Mouse (Mus musculus) testis, adult 2 months (tissue): ENCODE results near the gene Parp12. TPM values are rescaled to one million over a fixed set of nuclear protein-coding genes. Genes with fewer than 3 reads are reported as not detected.

Source experiments
- H3K27ac ChIP-seq: fragments of 200-500 bp; 2 replicates; pipeline ENCODE4 v1.5.1; 2012; ENCODE audit warnings: low read depth, low read length; ENCODE audit not compliant: control insufficient read depth, insufficient read depth
- H3K27me3 ChIP-seq: fragments of 200-500 bp; 2 replicates; pipeline ENCODE4 v1.6.1; 2012; ENCODE audit warnings: mild to moderate bottlenecking, low read length, moderate library complexity; ENCODE audit not compliant: control insufficient read depth, insufficient read depth
- H3K36me3 ChIP-seq: fragments of 200-500 bp; 2 replicates; pipeline ENCODE4 v1.6.1; 2012; ENCODE audit warnings: mild to moderate bottlenecking, low read length; ENCODE audit not compliant: control insufficient read depth, insufficient read depth
- H3K4me1 ChIP-seq: fragments of 200-500 bp; 2 replicates; pipeline ENCODE4 v1.6.1; 2012; ENCODE audit warnings: low read length; ENCODE audit not compliant: control insufficient read depth, insufficient read depth
- H3K4me3 ChIP-seq: fragments of 200-500 bp; 2 replicates; pipeline ENCODE4 v1.5.1; 2012; ENCODE audit warnings: low read depth, mild to moderate bottlenecking, low read length, moderate library complexity, mixed read lengths; ENCODE audit not compliant: control insufficient read depth
- CTCF ChIP-seq: fragments of 200-500 bp; IDR thresholded peaks from 2 replicates; pipeline ENCODE4 v1.5.1; 2012; ENCODE audit warnings: low read depth, mild to moderate bottlenecking, inconsistent platforms, low read length, moderate library complexity; ENCODE audit not compliant: control insufficient read depth, insufficient read depth, insufficient replicate concordance
- POLR2A ChIP-seq: fragments of 200-500 bp; IDR thresholded peaks from 2 replicates; pipeline ENCODE4 v1.6.1; 2012; ENCODE audit warnings: low read depth, mild to moderate bottlenecking, inconsistent platforms, low read length, moderate library complexity; ENCODE audit not compliant: control insufficient read depth
- polyA plus RNA-seq: library from polyadenylated mRNA; depleted of rRNA; stranded (reverse); fragments of >200 nt; gene quantifications from 2 replicates; pipeline ENCODE4 v1.2.3, GENCODE M21; 2012

The Parp12 gene
- polyA plus RNA-seq, 1 experiment: 23.1 TPM

- Histone ChIP-seq H3K36me3 (no peaks in the 10 kb centered on the region), H3K27ac (no peak overlapping the region), H3K27me3 (no peaks in the 10 kb centered on the region), H3K4me3 (no peak overlapping the region), H3K4me1 (peaks cover 5% of the 10 kb centered on the region; the same call in 1 of the 2 replicates)
- TF ChIP-seq CTCF: no peak
- TF ChIP-seq POLR2A: no peak
These were observed 61.0 kb downstream of the Parp12 start for GRCm38 (mm10) chr6:39057161-39057560.

- peak overlapping the region; percentile 41 for H3K4me3 ChIP-seq
- no peaks in the 10 kb centered on the region for H3K27me3 ChIP-seq
- H3K4me1 ChIP-seq: peaks cover 5% of the 10 kb centered on the region; the same call in 1 of the 2 replicates
- TF ChIP-seq POLR2A (no peak), CTCF (no peak)
- H3K27ac ChIP-seq: no peak overlapping the region
- H3K36me3 ChIP-seq: no peaks in the 10 kb centered on the region
These were observed 62.3 kb downstream of the Parp12 start for GRCm38 (mm10) chr6:39055831-39056261.

GRCm38 (mm10) chr6:39054878-39055508, 63.2 kb downstream of the Parp12 start:
- H3K36me3 ChIP-seq: no peaks in the 10 kb centered on the region
- H3K4me1 ChIP-seq: peaks cover 5% of the 10 kb centered on the region; the same call in 1 of the 2 replicates
- no peak overlapping the region for H3K27ac ChIP-seq
- no peaks in the 10 kb centered on the region for H3K27me3 ChIP-seq
- H3K4me3 ChIP-seq: no peak overlapping the region
- TF ChIP-seq CTCF: no peak
- no peak for TF ChIP-seq POLR2A

GRCm38 (mm10) chr6:39054206-39054864, 63.8 kb downstream of the Parp12 start:
- Histone ChIP-seq H3K27me3 (no peaks in the 10 kb centered on the region), H3K4me1 (peaks cover 5% of the 10 kb centered on the region; the same call in 1 of the 2 replicates), H3K27ac (no peak overlapping the region), H3K4me3 (no peak overlapping the region), H3K36me3 (no peaks in the 10 kb centered on the region)
- TF ChIP-seq CTCF (no peak), POLR2A (no peak)

- Histone ChIP-seq H3K27me3 (no peaks in the 10 kb centered on the region), H3K4me3 (no peak overlapping the region), H3K27ac (no peak overlapping the region), H3K4me1 (peaks cover 5% of the 10 kb centered on the region; the same call in 1 of the 2 replicates), H3K36me3 (no peaks in the 10 kb centered on the region)
- TF ChIP-seq POLR2A (no peak), CTCF (no peak)
These were observed 65.5 kb downstream of the Parp12 start for GRCm38 (mm10) chr6:39052636-39053035.

DNA sequence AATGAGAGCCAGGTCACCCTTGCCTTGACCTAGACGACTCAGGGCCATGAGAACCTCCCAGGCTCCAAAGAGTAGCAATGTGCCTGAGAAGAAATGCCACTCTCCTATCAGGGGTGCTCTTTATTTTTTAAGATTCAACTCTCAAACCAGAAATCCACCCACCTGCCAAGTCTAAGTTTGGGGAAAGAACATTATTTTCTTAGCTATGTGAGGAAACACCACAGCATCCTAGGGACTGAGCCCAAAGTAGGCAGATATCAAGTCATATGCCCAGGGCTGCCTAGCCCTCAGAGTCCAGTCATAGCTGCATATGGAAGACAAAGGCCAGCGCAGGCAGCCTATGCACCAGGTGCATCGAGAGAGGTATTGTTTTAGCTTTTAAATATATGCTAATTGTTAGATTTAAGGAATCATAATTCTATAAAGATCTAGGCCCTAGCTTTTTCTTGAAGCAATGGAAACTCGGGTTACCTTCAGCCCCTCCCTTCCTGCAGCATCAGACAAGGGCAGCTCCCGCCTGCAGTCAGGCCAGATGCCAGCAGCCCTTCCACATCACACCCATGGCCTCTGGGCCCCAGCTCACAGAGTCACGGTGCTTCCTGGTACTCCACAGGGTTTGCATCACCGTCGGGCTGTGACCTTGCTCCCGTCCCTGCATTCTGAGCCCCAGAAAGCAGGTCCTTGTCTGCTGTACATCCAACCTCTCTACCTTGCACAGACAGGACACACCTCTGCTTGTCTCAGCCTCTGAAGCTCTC, 66.2 kb downstream of the Parp12 start:
- H3K4me1 ChIP-seq: peaks cover 5% of the 10 kb centered on the region; the same call in 1 of the 2 replicates
- no peaks in the 10 kb centered on the region for H3K27me3 ChIP-seq
- TF ChIP-seq POLR2A: no peak
- TF ChIP-seq CTCF: no peak
- no peaks in the 10 kb centered on the region for H3K36me3 ChIP-seq
- no peak overlapping the region for H3K4me3 ChIP-seq
- no peak overlapping the region for H3K27ac ChIP-seq

DNA sequence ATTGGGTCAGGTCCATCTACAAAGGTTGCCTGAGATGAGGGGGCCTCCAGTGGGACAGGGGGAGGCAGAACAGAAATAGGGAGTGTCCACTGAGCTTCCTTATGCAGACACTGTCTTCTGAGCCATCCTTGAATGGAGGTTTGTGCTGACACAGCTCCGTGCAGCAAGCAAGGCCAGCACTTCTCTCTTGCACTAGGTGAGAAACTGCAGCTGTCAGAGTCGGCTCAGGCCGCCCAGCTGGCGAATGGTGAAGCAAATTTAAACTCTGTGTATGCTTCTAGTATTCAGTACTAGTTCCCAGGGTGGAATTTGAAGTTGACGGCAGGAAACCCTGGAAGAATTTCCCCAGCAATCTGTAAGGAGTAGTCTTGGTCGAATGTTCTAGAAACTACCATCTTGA, 67.3 kb downstream of the Parp12 start:
- TF ChIP-seq CTCF (no peak), POLR2A (no peak)

More for the DNA sequence above, 67.3 kb downstream of the Parp12 start:
- Histone ChIP-seq H3K27me3 (no peaks in the 10 kb centered on the region), H3K4me3 (no peak overlapping the region), H3K27ac (no peak overlapping the region), H3K36me3 (no peaks in the 10 kb centered on the region), H3K4me1 (no peaks in the 10 kb centered on the region)
